Mouse (Mus musculus): ENCODE data around the gene Bsdc1. TPM values are rescaled to one million over a fixed set of nuclear protein-coding genes. Genes with fewer than 3 reads are reported as not detected.

The Bsdc1 gene
- 44.2 TPM for polyA plus RNA-seq (2014; fragmentation: Illumina TruSeq; extraction: RNeasy Lipid Tissue Mini Kit (QIAGEN cat#74804); ENCODE audit: low read depth, low replicate concordance)

DNA sequence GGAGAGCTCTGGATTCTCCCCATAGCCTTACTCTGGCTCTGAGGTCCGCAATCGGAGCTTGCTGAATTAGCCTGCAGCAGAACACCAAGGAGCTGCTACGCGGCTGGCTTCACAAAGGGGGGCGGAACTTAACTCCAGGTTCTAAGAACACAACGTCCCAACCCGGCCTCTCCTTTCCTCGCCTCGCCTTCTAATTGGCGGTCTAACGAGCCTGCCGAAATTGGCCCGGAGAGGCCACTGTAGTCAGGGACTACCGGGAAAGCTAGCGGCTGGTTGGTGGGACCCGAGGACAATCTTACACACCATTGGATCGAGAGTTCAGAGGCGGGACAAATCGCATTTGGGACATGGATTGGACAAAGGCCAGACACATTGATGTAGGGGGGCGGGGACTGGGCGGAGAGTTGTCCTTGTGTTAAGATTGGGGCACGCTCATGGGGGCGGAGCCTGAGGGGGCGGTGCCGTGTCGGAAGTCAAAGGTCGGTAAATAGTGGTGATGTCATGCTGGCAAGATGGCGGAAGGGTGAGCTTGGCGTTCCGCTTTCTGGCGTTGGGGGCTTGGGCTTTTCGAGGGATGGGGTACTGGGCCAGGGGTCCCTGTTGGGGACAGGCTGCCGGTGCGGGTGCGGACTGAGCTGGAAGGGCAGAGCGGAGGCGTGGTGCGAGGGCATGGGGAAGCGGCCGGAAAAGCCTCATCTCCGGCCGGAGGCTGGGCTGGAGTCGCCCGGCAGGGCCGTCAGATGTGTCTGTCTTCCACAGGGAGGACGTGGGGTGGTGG lies at the start of gene Bsdc1:
TSS of gene Bsdc1 (plus strand) at position 399 of the 778 bp plus-strand sequence.

GRCm38 (mm10) chr4:129440340-129441063 lies 20.9 kb upstream of the Bsdc1 start, which contains the start of gene Zbtb8b:
Zbtb8b (minus strand) TSS chr4:129440853.

DNA sequence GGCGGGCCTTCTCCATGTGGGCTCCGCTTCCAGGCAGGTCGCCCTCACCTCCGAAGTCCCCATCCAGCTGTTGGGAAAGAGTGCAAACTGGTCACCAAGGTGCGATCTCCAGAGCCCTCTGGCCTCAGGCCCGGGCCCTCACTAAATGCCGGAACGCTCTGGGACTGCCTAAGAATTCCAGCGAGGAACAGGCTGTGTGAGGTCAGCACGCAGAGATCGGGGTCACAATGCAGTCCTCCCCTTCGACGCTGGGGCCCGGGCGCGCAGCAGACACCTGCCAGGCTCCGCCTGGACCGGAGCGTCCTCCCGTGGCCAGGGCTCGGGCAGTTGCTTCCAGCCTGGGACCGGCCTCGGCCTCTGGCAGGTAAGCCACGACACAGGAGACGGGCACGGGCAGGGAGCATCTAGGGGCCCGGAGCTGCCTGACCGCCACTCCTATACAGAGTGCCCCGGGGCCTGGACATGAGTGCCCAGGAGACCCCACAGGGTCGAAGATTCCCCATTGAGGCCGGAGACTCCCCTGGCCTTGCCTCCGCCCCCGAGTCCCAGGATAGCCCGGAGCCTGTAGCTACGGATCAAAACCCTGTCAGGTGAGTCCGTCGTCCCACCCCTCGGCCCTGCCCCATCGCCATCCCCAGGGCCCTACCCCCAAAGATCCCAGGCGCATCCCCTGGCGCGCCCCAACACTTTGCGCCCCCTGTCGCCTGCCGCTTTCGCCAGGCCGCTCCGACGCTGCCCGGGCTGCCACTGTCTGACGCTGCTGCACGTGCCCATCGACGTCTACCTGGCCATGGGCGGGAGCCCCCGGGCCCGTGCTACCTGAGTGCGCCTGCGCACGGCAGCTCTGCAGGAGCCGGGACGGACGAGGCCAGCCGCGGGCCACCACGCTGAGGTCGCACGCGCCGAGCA lies 29.8 kb downstream of the Bsdc1 start, which contains the start of the genes Tssk3 and Fam229a:
TSS of gene Tssk3 (minus strand) at position 51 of the 909 bp plus-strand sequence.
TSS of gene Fam229a (plus strand) at position 219 of the 909 bp plus-strand sequence.

DNA sequence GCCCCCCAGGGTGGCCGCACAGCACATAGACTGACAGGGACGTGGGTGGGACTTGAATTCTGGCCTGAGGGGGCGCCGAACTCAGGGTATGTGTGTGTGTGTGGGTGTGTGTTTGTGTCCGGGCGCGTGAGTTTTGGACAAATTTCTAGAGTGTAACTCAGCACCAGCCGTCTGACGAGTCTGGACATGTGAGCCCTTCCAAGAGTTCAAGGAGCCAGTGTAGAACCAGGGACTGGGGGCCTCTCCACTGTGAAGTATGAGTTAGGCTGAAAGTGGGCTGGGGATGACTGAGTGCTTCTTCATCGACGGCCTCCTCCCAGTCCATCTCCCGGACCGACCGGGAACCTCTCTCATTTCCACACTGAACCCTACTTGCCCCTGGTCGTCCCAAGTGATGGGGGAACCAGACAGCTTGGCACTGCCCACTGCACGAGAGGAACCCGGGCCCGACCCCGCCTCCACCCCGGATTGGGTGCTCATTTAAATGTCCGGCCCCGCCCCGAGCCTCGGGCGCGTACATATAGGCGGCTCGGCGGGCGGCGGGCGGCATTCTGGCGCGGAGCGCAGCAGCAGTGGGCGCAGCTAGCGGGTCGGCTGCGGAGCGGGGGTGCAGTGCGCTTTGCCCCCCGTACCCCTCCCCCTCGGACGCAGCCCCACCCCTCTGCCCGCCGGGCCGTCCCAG lies 51.8 kb downstream of the Bsdc1 start, which contains the start of gene Marcksl1:
TSS of gene Marcksl1 (plus strand) at position 496 of the 682 bp plus-strand sequence.

Other genes starting within 250 kb of the Bsdc1 start
- 19.0 TPM for gene C77080, start 200.2 kb upstream of the Bsdc1 start, polyA plus RNA-seq (2014; fragmentation: Illumina TruSeq; extraction: RNeasy Lipid Tissue Mini Kit (QIAGEN cat#74804); ENCODE audit: low read depth, low replicate concordance)
- gene Sync, start 174.0 kb upstream of the Bsdc1 start, polyA plus RNA-seq (2014; fragmentation: Illumina TruSeq; extraction: RNeasy Lipid Tissue Mini Kit (QIAGEN cat#74804); ENCODE audit: low read depth, low replicate concordance): 2.4 TPM
- gene Rbbp4, start 126.2 kb upstream of the Bsdc1 start, polyA plus RNA-seq (2014; fragmentation: Illumina TruSeq; extraction: RNeasy Lipid Tissue Mini Kit (QIAGEN cat#74804); ENCODE audit: low read depth, low replicate concordance): 58.2 TPM
- gene Zbtb8os, start 125.9 kb upstream of the Bsdc1 start, polyA plus RNA-seq (2014; fragmentation: Illumina TruSeq; extraction: RNeasy Lipid Tissue Mini Kit (QIAGEN cat#74804); ENCODE audit: low read depth, low replicate concordance): 75.2 TPM
- 11.8 TPM for gene Zbtb8a, start 83.5 kb upstream of the Bsdc1 start, polyA plus RNA-seq (2014; fragmentation: Illumina TruSeq; extraction: RNeasy Lipid Tissue Mini Kit (QIAGEN cat#74804); ENCODE audit: low read depth, low replicate concordance)
- 1.8 TPM for gene Zbtb8b, start 20.7 kb upstream of the Bsdc1 start, polyA plus RNA-seq (2014; fragmentation: Illumina TruSeq; extraction: RNeasy Lipid Tissue Mini Kit (QIAGEN cat#74804); ENCODE audit: low read depth, low replicate concordance)
- 7.4 TPM for gene Tssk3, start 29.4 kb downstream of the Bsdc1 start, polyA plus RNA-seq (2014; fragmentation: Illumina TruSeq; extraction: RNeasy Lipid Tissue Mini Kit (QIAGEN cat#74804); ENCODE audit: low read depth, low replicate concordance)
- gene Fam229a, start 29.6 kb downstream of the Bsdc1 start, polyA plus RNA-seq (2014; fragmentation: Illumina TruSeq; extraction: RNeasy Lipid Tissue Mini Kit (QIAGEN cat#74804); ENCODE audit: low read depth, low replicate concordance): 11.9 TPM
- gene Marcksl1, start 52.0 kb downstream of the Bsdc1 start, polyA plus RNA-seq (2014; fragmentation: Illumina TruSeq; extraction: RNeasy Lipid Tissue Mini Kit (QIAGEN cat#74804); ENCODE audit: low read depth, low replicate concordance): 50.9 TPM
- 73.0 TPM for gene Hdac1, start 81.1 kb downstream of the Bsdc1 start, polyA plus RNA-seq (2014; fragmentation: Illumina TruSeq; extraction: RNeasy Lipid Tissue Mini Kit (QIAGEN cat#74804); ENCODE audit: low read depth, low replicate concordance)
- gene Lck, start 112.1 kb downstream of the Bsdc1 start, polyA plus RNA-seq (2014; fragmentation: Illumina TruSeq; extraction: RNeasy Lipid Tissue Mini Kit (QIAGEN cat#74804); ENCODE audit: low read depth, low replicate concordance): 1.5 TPM
- 2.7 TPM for gene Fam167b, start 117.0 kb downstream of the Bsdc1 start, polyA plus RNA-seq (2014; fragmentation: Illumina TruSeq; extraction: RNeasy Lipid Tissue Mini Kit (QIAGEN cat#74804); ENCODE audit: low read depth, low replicate concordance)
- 259 TPM for gene Eif3i, start 139.1 kb downstream of the Bsdc1 start, polyA plus RNA-seq (2014; fragmentation: Illumina TruSeq; extraction: RNeasy Lipid Tissue Mini Kit (QIAGEN cat#74804); ENCODE audit: low read depth, low replicate concordance)
- gene Tmem234, start 139.1 kb downstream of the Bsdc1 start, polyA plus RNA-seq (2014; fragmentation: Illumina TruSeq; extraction: RNeasy Lipid Tissue Mini Kit (QIAGEN cat#74804); ENCODE audit: low read depth, low replicate concordance): 210 TPM
- gene Dcdc2b, start 152.7 kb downstream of the Bsdc1 start, polyA plus RNA-seq (2014; fragmentation: Illumina TruSeq; extraction: RNeasy Lipid Tissue Mini Kit (QIAGEN cat#74804); ENCODE audit: low read depth, low replicate concordance): 5.0 TPM
- gene Iqcc, start 157.5 kb downstream of the Bsdc1 start, polyA plus RNA-seq (2014; fragmentation: Illumina TruSeq; extraction: RNeasy Lipid Tissue Mini Kit (QIAGEN cat#74804); ENCODE audit: low read depth, low replicate concordance): 36.2 TPM
- gene Ccdc28b, start 162.4 kb downstream of the Bsdc1 start, polyA plus RNA-seq (2014; fragmentation: Illumina TruSeq; extraction: RNeasy Lipid Tissue Mini Kit (QIAGEN cat#74804); ENCODE audit: low read depth, low replicate concordance): 41.8 TPM
- 38.5 TPM for gene Txlna, start 179.5 kb downstream of the Bsdc1 start, polyA plus RNA-seq (2014; fragmentation: Illumina TruSeq; extraction: RNeasy Lipid Tissue Mini Kit (QIAGEN cat#74804); ENCODE audit: low read depth, low replicate concordance)
- gene Kpna6, start 211.2 kb downstream of the Bsdc1 start, polyA plus RNA-seq (2014; fragmentation: Illumina TruSeq; extraction: RNeasy Lipid Tissue Mini Kit (QIAGEN cat#74804); ENCODE audit: low read depth, low replicate concordance): 35.5 TPM
- gene Tmem39b, start 235.3 kb downstream of the Bsdc1 start, polyA plus RNA-seq (2014; fragmentation: Illumina TruSeq; extraction: RNeasy Lipid Tissue Mini Kit (QIAGEN cat#74804); ENCODE audit: low read depth, low replicate concordance): 11.9 TPM